Mouse (Mus musculus): ENCODE measurements around the gene Olfr698. TPM values are rescaled to one million over a fixed set of nuclear protein-coding genes. Genes with fewer than 3 reads are reported as not detected.
"Not testable (repeated sequence)": the region's sequence is repeated elsewhere in the genome, so short reads cannot be mapped to it uniquely, and the experiment has no call there.

Olfr698 gene
- polyA plus RNA-seq, 1 experiment from 2014 or later = not detected

GRCm38 (mm10) chr7:106737028-106737427 lies 18.2 kb downstream of the Olfr698 start:
- Histone ChIP-seq H3K27me3 (ENCODE audit: insufficient read depth, low read length) (no peaks in the 10 kb centered on the region), H3K4me1 (ENCODE audit: insufficient read depth) (no peaks in the 10 kb centered on the region), H3K4me2 (ENCODE audit: low read depth, low read length) (no peak overlapping the region), H3K9me3 (ENCODE audit: low read length) (no peaks in the 10 kb centered on the region), H3K9ac (replicated peaks) (no peak overlapping the region), H3K27ac (ENCODE audit: low read depth) (no peak overlapping the region), H3K4me3 (ENCODE audit: low read depth, low read length) (no peak overlapping the region), H3K36me3 (replicated peaks; ENCODE audit: insufficient read depth, low read length) (no peaks in the 10 kb centered on the region)
- DNase-seq (no peak), ATAC-seq (no peak)
- no peak for TF ChIP-seq EP300 (IDR thresholded peaks at IDR 0.05; ENCODE audit: low read depth)
- TF ChIP-seq CTCF (IDR thresholded peaks at IDR 0.05; ENCODE audit: low read depth) = no peak

- no peak overlapping the region for H3K4me2 ChIP-seq (ENCODE audit: low read depth, low read length)
- H3K9ac ChIP-seq (replicated peaks) = no peak overlapping the region
- H3K4me3 ChIP-seq (ENCODE audit: low read depth, low read length) = no peak overlapping the region
- TF ChIP-seq CTCF (IDR thresholded peaks at IDR 0.05; ENCODE audit: low read depth) (no peak), EP300 (IDR thresholded peaks at IDR 0.05; ENCODE audit: low read depth) (no peak)
- no peak for DNase-seq
- H3K36me3 ChIP-seq (replicated peaks; ENCODE audit: insufficient read depth, low read length) = no peaks in the 10 kb centered on the region
- ATAC-seq = no peak
- H3K27ac ChIP-seq (ENCODE audit: low read depth) = no peak overlapping the region
- WGBS (ENCODE audit: insufficient replicate concordance) = 59% methylated on average over 2 of the region's 2 CpGs
- no peaks in the 10 kb centered on the region for H3K27me3 ChIP-seq (ENCODE audit: insufficient read depth, low read length)
- no peaks in the 10 kb centered on the region for H3K4me1 ChIP-seq (ENCODE audit: insufficient read depth)
- H3K9me3 ChIP-seq (ENCODE audit: low read length) = no peaks in the 10 kb centered on the region
These were observed 21.5 kb downstream of the Olfr698 start for GRCm38 (mm10) chr7:106733717-106734116.

- H3K4me2 ChIP-seq (ENCODE audit: low read depth, low read length); H3K9me3 ChIP-seq (ENCODE audit: low read length); H3K9ac ChIP-seq (replicated peaks); H3K4me1 ChIP-seq (ENCODE audit: insufficient read depth); DNase-seq; ATAC-seq; H3K36me3 ChIP-seq (replicated peaks; ENCODE audit: insufficient read depth, low read length); H3K4me3 ChIP-seq (ENCODE audit: low read depth, low read length); H3K27ac ChIP-seq (ENCODE audit: low read depth); H3K27me3 ChIP-seq (ENCODE audit: insufficient read depth, low read length): not testable (repeated sequence)
- 65% methylated on average over 2 of the region's 2 CpGs for WGBS (ENCODE audit: insufficient replicate concordance)
These were observed 29.5 kb downstream of the Olfr698 start for GRCm38 (mm10) chr7:106725654-106726053.

GRCm38 (mm10) chr7:106716296-106716695 lies 38.9 kb downstream of the Olfr698 start, which contains the start of gene Olfr695:
Gene Olfr695 (minus strand): TSS chr7:106716396.
- no peaks in the 10 kb centered on the region for H3K36me3 ChIP-seq (replicated peaks; ENCODE audit: insufficient read depth, low read length)
- no peaks in the 10 kb centered on the region for H3K4me1 ChIP-seq (ENCODE audit: insufficient read depth)
- no peak for ATAC-seq
- H3K9ac ChIP-seq (replicated peaks) = no peak within 1 kb of the TSS
- no peaks in the 10 kb centered on the region for H3K9me3 ChIP-seq (ENCODE audit: low read length)
- H3K27me3 ChIP-seq (ENCODE audit: insufficient read depth, low read length) = no peaks in the 10 kb centered on the region
- H3K27ac ChIP-seq (ENCODE audit: low read depth) = no peak within 1 kb of the TSS
- H3K4me2 ChIP-seq (ENCODE audit: low read depth, low read length) = no peak within 1 kb of the TSS
- DNase-seq = no peak
- no peak for TF ChIP-seq CTCF (IDR thresholded peaks at IDR 0.05; ENCODE audit: low read depth)
- no peak within 1 kb of the TSS for H3K4me3 ChIP-seq (ENCODE audit: low read depth, low read length)

GRCm38 (mm10) chr7:106711463-106711862 lies 43.7 kb downstream of the Olfr698 start:
- Histone ChIP-seq H3K9ac (replicated peaks) (no peak overlapping the region), H3K27me3 (ENCODE audit: insufficient read depth, low read length) (no peaks in the 10 kb centered on the region), H3K9me3 (ENCODE audit: low read length) (no peaks in the 10 kb centered on the region), H3K4me1 (ENCODE audit: insufficient read depth) (no peaks in the 10 kb centered on the region), H3K36me3 (replicated peaks; ENCODE audit: insufficient read depth, low read length) (no peaks in the 10 kb centered on the region), H3K4me3 (ENCODE audit: low read depth, low read length) (no peak overlapping the region), H3K27ac (ENCODE audit: low read depth) (no peak overlapping the region), H3K4me2 (ENCODE audit: low read depth, low read length) (no peak overlapping the region)
- ATAC-seq (no peak), DNase-seq (no peak)
- WGBS (ENCODE audit: insufficient replicate concordance) = 52% methylated on average over 6 of the region's 6 CpGs
- TF ChIP-seq EP300 (IDR thresholded peaks at IDR 0.05; ENCODE audit: low read depth) = no peak
- no peak for TF ChIP-seq CTCF (IDR thresholded peaks at IDR 0.05; ENCODE audit: low read depth)

GRCm38 (mm10) chr7:106707705-106708104 lies 47.5 kb downstream of the Olfr698 start:
- peak; percentile 88 for ATAC-seq
- H3K27ac ChIP-seq (ENCODE audit: low read depth); H3K4me1 ChIP-seq (ENCODE audit: insufficient read depth); H3K4me2 ChIP-seq (ENCODE audit: low read depth, low read length); H3K36me3 ChIP-seq (replicated peaks; ENCODE audit: insufficient read depth, low read length); H3K9ac ChIP-seq (replicated peaks); H3K27me3 ChIP-seq (ENCODE audit: insufficient read depth, low read length); H3K9me3 ChIP-seq (ENCODE audit: low read length); H3K4me3 ChIP-seq (ENCODE audit: low read depth, low read length): not testable (repeated sequence)
- DNase-seq = peak; percentile 18
- 69% methylated on average over 10 of the region's 10 CpGs for WGBS (ENCODE audit: insufficient replicate concordance)

Other genes with a start within 250 kb of the Olfr698 start
- not detected in 2 replicates for gene Olfr693, start 74.8 kb downstream of the Olfr698 start, polyA plus RNA-seq (2015; fragmentation: Nextera tagmentation; extraction: Ambion mirVana)
- not detected in 2 replicates for gene Olfr694, start 63.6 kb downstream of the Olfr698 start, polyA plus RNA-seq (2015; fragmentation: Nextera tagmentation; extraction: Ambion mirVana)
- gene Olfr695, start 39.0 kb downstream of the Olfr698 start, polyA plus RNA-seq (2015; fragmentation: Nextera tagmentation; extraction: Ambion mirVana) = not detected in 2 replicates
- gene Olfr697, start 13.0 kb downstream of the Olfr698 start, polyA plus RNA-seq (2015; fragmentation: Nextera tagmentation; extraction: Ambion mirVana) = not detected in 2 replicates
- not detected in 2 replicates for gene Olfr699, start 37.8 kb upstream of the Olfr698 start, polyA plus RNA-seq (2015; fragmentation: Nextera tagmentation; extraction: Ambion mirVana)
- not detected in 2 replicates for gene Olfr700, start 53.4 kb upstream of the Olfr698 start, polyA plus RNA-seq (2015; fragmentation: Nextera tagmentation; extraction: Ambion mirVana)
- gene Olfr701, start 58.7 kb upstream of the Olfr698 start, polyA plus RNA-seq (2015; fragmentation: Nextera tagmentation; extraction: Ambion mirVana) = not detected in 2 replicates
- gene Olfr702, start 78.5 kb upstream of the Olfr698 start, polyA plus RNA-seq (2015; fragmentation: Nextera tagmentation; extraction: Ambion mirVana) = not detected in 2 replicates
- gene Olfr703, start 88.0 kb upstream of the Olfr698 start, polyA plus RNA-seq (2015; fragmentation: Nextera tagmentation; extraction: Ambion mirVana) = not detected in 2 replicates
- gene Olfr704, start 107.8 kb upstream of the Olfr698 start, polyA plus RNA-seq (2015; fragmentation: Nextera tagmentation; extraction: Ambion mirVana) = not detected in 2 replicates
- not detected in 2 replicates for gene Olfr705, start 121.5 kb upstream of the Olfr698 start, polyA plus RNA-seq (2015; fragmentation: Nextera tagmentation; extraction: Ambion mirVana)
- gene Olfr706, start 132.8 kb upstream of the Olfr698 start, polyA plus RNA-seq (2015; fragmentation: Nextera tagmentation; extraction: Ambion mirVana) = not detected in 2 replicates
- gene Olfr707, start 145.8 kb upstream of the Olfr698 start, polyA plus RNA-seq (2015; fragmentation: Nextera tagmentation; extraction: Ambion mirVana) = not detected in 2 replicates
- gene Olfr1532-ps1, start 152.6 kb upstream of the Olfr698 start, polyA plus RNA-seq (2015; fragmentation: Nextera tagmentation; extraction: Ambion mirVana) = not detected in 2 replicates
- gene Olfr709-ps1, start 176.8 kb upstream of the Olfr698 start, polyA plus RNA-seq (2015; fragmentation: Nextera tagmentation; extraction: Ambion mirVana) = not detected in 2 replicates
- gene Olfr710, start 192.9 kb upstream of the Olfr698 start, polyA plus RNA-seq (2015; fragmentation: Nextera tagmentation; extraction: Ambion mirVana) = not detected in 2 replicates
- not detected in 2 replicates for gene Olfr6, start 208.5 kb upstream of the Olfr698 start, polyA plus RNA-seq (2015; fragmentation: Nextera tagmentation; extraction: Ambion mirVana)
- gene Olfr711, start 220.1 kb upstream of the Olfr698 start, polyA plus RNA-seq (2015; fragmentation: Nextera tagmentation; extraction: Ambion mirVana) = not detected in 2 replicates